Mouse (Mus musculus) heart, embryonic 12.5 days (tissue): ENCODE data around the gene Susd4. TPM values are rescaled to one million over a fixed set of nuclear protein-coding genes. Genes with fewer than 3 reads are reported as not detected.
A peak's percentile ranks its signal among the peaks of the same experiment; 100 is the strongest.

ENCODE experiments used
- ATAC-seq: fragments of 200-750 bp; cut with Nextera tagmentation; 2 replicates; pipeline ENCODE4 v1.8.0; 2017; ENCODE audit warnings: moderate TSS enrichment, moderate library complexity; ENCODE audit not compliant: insufficient number of reproducible peaks, low FRiP score
- H3K27ac ChIP-seq: fragments of 300-500 bp; sonication (generic); 2 replicates; pipeline ENCODE4 v1.5.1; 2016; ENCODE audit warnings: mild to moderate bottlenecking, moderate library complexity; ENCODE audit not compliant: poor library complexity, severe bottlenecking
- H3K27me3 ChIP-seq: fragments of 300-500 bp; sonication (generic); replicated peaks from 2 replicates; pipeline ENCODE4 v1.6.1; 2016; ENCODE audit warnings: mild to moderate bottlenecking, moderate library complexity
- H3K36me3 ChIP-seq: fragments of 300-500 bp; sonication (generic); 2 replicates; pipeline ENCODE4 v1.6.1; 2016; ENCODE audit warnings: mild to moderate bottlenecking, moderate library complexity
- H3K4me1 ChIP-seq: fragments of 300-500 bp; sonication (generic); replicated peaks from 2 replicates; pipeline ENCODE4 v1.6.1; 2016; ENCODE audit warnings: mild to moderate bottlenecking
- H3K4me2 ChIP-seq: fragments of 300-500 bp; sonication (generic); 2 replicates; pipeline ENCODE4 v1.6.1; 2016; ENCODE audit warnings: mild to moderate bottlenecking, moderate library complexity
- H3K4me3 ChIP-seq: fragments of 300-500 bp; sonication (generic); 2 replicates; pipeline ENCODE4 v1.5.1; 2016; ENCODE audit warnings: mild to moderate bottlenecking
- H3K9ac ChIP-seq: fragments of 300-500 bp; sonication (generic); 2 replicates; pipeline ENCODE4 v1.6.1; 2016; ENCODE audit warnings: mild to moderate bottlenecking, moderate library complexity
- H3K9me3 ChIP-seq: fragments of 300-500 bp; sonication (generic); replicated peaks from 2 replicates; pipeline ENCODE4 v1.6.1; 2016; ENCODE audit warnings: mild to moderate bottlenecking, moderate library complexity
- WGBS: fragments of 180-500 bp; shearing (Covaris S2); methylation state at CpG from one replicate; pipeline ENCODE4 v1.1.7; 2016; 5-methylcytosine and 5-hydroxymethylcytosine counted together
- polyA plus RNA-seq: library from polyadenylated mRNA; unstranded; fragments of >200 nt; fragmentation: Nextera tagmentation; extraction: Ambion mirVana; gene quantifications from 2 replicates; pipeline ENCODE4 v1.2.1, GENCODE M21; 2016

The Susd4 gene
- polyA plus RNA-seq, 1 experiment from 2014 or later = 4.7 TPM

GRCm38 (mm10) chr1:182787030-182787429, 23.4 kb downstream of the Susd4 start:
- no peak for ATAC-seq
- 50% methylated on average over 7 of the region's 7 CpGs for WGBS
- no peak overlapping the region for H3K4me2 ChIP-seq
- H3K27me3 ChIP-seq = no peaks in the 10 kb centered on the region
- peaks cover 23% of the 10 kb centered on the region for H3K4me1 ChIP-seq
- H3K36me3 ChIP-seq = no peaks in the 10 kb centered on the region
- no peak overlapping the region for H3K4me3 ChIP-seq
- H3K9ac ChIP-seq = no peak overlapping the region
- H3K9me3 ChIP-seq = no peaks in the 10 kb centered on the region
- no peak overlapping the region for H3K27ac ChIP-seq

GRCm38 (mm10) chr1:182788896-182789295, 25.2 kb downstream of the Susd4 start:
- Histone ChIP-seq H3K4me2 (no peak overlapping the region), H3K9ac (no peak overlapping the region), H3K36me3 (no peaks in the 10 kb centered on the region), H3K4me1 (peaks cover 39% of the 10 kb centered on the region), H3K27me3 (no peaks in the 10 kb centered on the region), H3K27ac (no peak overlapping the region), H3K4me3 (no peak overlapping the region), H3K9me3 (no peaks in the 10 kb centered on the region)
- ATAC-seq = no peak
- 35% methylated on average over 6 of the region's 6 CpGs for whole genome bisulfite sequencing

GRCm38 (mm10) chr1:182792521-182793071, 28.9 kb downstream of the Susd4 start:
- H3K9ac ChIP-seq = no peak overlapping the region
- 9% methylated on average over 16 of the region's 16 CpGs for WGBS
- H3K9me3 ChIP-seq = 0 out of 2 replicates have a peak, but pooled peaks cover 5% of the 10 kb centered on the region
- peaks cover 45% of the 10 kb centered on the region for H3K4me1 ChIP-seq
- ATAC-seq = peak; percentile 49
- no peaks in the 10 kb centered on the region for H3K27me3 ChIP-seq
- H3K4me2 ChIP-seq = peak overlapping the region; percentile 61
- peak overlapping the region; percentile 26 for H3K4me3 ChIP-seq
- no peaks in the 10 kb centered on the region for H3K36me3 ChIP-seq
- peak overlapping the region; percentile 79 for H3K27ac ChIP-seq

GRCm38 (mm10) chr1:182794221-182794620, 30.6 kb downstream of the Susd4 start:
- Histone ChIP-seq H3K36me3 (no peaks in the 10 kb centered on the region), H3K27ac (no peak overlapping the region), H3K9ac (no peak overlapping the region), H3K4me3 (no peak overlapping the region), H3K27me3 (no peaks in the 10 kb centered on the region), H3K9me3 (0 out of 2 replicates have a peak, but pooled peaks cover 5% of the 10 kb centered on the region), H3K4me2 (no peak overlapping the region), H3K4me1 (peaks cover 40% of the 10 kb centered on the region)
- WGBS = 67% methylated on average over 10 of the region's 10 CpGs
- ATAC-seq = no peak

DNA sequence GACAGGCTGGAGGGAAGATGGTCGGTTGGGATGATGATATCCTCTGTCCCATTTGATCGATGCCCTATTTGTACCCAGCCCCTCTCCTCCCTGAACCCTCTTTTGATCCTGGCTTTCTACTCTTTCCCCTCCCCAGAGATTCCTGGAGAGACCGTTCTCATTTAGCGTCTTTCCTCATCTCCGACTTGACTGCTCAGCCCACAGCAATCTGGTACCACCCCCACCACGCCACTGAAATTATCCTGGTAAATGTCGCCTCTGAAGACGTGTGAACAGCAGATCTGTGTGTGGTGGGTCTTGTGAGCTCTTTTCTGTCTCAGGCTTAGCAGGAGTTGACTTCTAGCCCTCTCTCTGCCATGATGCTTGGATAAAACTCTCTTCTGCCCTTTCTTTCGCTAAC, 31.0 kb downstream of the Susd4 start:
- H3K27me3 ChIP-seq = no peaks in the 10 kb centered on the region
- H3K4me1 ChIP-seq = peaks cover 36% of the 10 kb centered on the region
- H3K27ac ChIP-seq = no peak overlapping the region
- H3K4me2 ChIP-seq = no peak overlapping the region
- no peak overlapping the region for H3K9ac ChIP-seq
- 69% methylated on average over 9 of the region's 9 CpGs for WGBS
- ATAC-seq = no peak
- no peaks in the 10 kb centered on the region for H3K36me3 ChIP-seq
- no peak overlapping the region for H3K4me3 ChIP-seq
- 0 out of 2 replicates have a peak, but pooled peaks cover 5% of the 10 kb centered on the region for H3K9me3 ChIP-seq

GRCm38 (mm10) chr1:182797048-182797447, 33.4 kb downstream of the Susd4 start:
- H3K9ac ChIP-seq = peak overlapping the region; percentile 33; the same call in 1 of the 2 replicates
- ATAC-seq = no peak
- H3K27ac ChIP-seq = no peak overlapping the region
- H3K27me3 ChIP-seq = 0 out of 2 replicates have a peak, but pooled peaks cover 2% of the 10 kb centered on the region
- peaks cover 29% of the 10 kb centered on the region for H3K4me1 ChIP-seq
- H3K9me3 ChIP-seq = 0 out of 2 replicates have a peak, but pooled peaks cover 5% of the 10 kb centered on the region
- WGBS = 50% methylated on average over 14 of the region's 14 CpGs
- no peaks in the 10 kb centered on the region for H3K36me3 ChIP-seq
- H3K4me2 ChIP-seq = peak overlapping the region; percentile 43
- no peak overlapping the region for H3K4me3 ChIP-seq

- peaks cover 12% of the 10 kb centered on the region for H3K4me1 ChIP-seq
- H3K36me3 ChIP-seq = no peaks in the 10 kb centered on the region
- no peak overlapping the region for H3K9ac ChIP-seq
- ATAC-seq = no peak
- no peak overlapping the region for H3K4me3 ChIP-seq
- no peak overlapping the region for H3K27ac ChIP-seq
- no peaks in the 10 kb centered on the region for H3K9me3 ChIP-seq
- WGBS = 68% methylated on average over 2 of the region's 2 CpGs
- 0 out of 2 replicates have a peak, but pooled peaks cover 9% of the 10 kb centered on the region for H3K27me3 ChIP-seq
- no peak overlapping the region for H3K4me2 ChIP-seq
These were observed 37.9 kb downstream of the Susd4 start for GRCm38 (mm10) chr1:182801590-182801989.

DNA sequence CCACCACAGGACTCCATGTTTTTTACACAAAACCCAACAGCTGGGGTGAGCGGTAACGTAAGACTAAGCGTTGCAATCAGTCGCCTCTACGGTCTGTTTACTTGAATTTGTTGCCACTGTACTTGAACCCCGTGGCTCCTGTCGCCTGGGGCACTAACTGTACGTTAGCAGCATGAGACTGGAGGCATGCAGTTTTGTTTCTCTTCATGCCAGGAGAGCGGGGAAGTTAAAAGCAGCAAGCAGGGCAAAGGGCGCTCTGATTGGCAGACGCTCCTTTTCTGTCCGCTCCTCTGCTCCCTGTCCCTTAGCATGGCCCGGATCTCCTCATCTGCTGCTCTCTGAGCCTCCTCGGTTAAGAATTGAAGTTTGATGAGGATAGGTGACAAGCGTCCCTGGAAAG, 39.2 kb downstream of the Susd4 start:
- Histone ChIP-seq H3K4me1 (peaks cover 4% of the 10 kb centered on the region; the same call in 1 of the 2 replicates), H3K4me3 (no peak overlapping the region), H3K27me3 (0 out of 2 replicates have a peak, but pooled peaks cover 9% of the 10 kb centered on the region), H3K9me3 (no peaks in the 10 kb centered on the region), H3K36me3 (no peaks in the 10 kb centered on the region), H3K27ac (no peak overlapping the region), H3K4me2 (no peak overlapping the region), H3K9ac (no peak overlapping the region)
- WGBS = 75% methylated on average over 15 of the region's 15 CpGs
- no peak for ATAC-seq

DNA sequence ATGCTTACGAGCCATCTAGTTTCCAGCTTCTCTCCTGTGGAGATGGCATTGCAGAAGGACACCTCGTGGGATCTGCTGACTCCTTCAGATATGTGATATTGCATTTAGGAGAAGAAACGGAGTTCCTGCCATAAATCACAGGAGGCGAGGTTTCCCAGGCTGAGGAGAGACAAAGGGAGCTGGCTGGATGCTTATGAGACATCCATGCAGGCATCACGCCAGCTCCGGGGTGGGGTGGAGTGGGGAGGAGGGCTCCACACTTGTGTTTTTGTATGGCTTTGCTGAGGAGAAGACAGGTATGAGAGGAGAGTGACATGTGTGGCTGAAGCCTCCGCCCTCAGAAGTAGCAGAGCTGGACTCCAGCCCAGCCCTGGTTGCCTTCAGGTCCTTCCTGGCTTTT, 50.3 kb downstream of the Susd4 start:
- H3K27ac ChIP-seq = no peak overlapping the region

DNA sequence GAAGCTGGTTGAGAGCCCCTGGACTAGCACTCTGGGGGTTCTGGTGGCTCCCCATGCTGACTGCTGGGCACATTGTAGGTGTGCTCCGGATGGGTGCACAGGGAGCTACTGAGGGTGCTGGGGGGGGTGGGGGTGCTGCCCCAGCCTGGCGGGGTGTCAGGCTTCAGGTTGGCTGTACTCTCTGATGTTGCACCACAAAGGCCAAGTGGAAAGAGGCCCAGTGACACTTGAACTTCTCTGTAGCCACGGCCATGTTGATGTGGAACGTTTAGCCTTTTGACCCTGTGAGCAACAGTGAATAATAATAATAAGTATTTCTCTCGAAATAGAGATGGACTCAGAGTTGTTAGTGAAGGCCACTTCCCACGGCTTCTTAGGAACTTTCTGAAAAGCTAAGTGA, 50.9 kb downstream of the Susd4 start:
- 79% methylated on average over 6 of the region's 6 CpGs for WGBS
- Histone ChIP-seq H3K4me3 (no peak overlapping the region), H3K4me1 (peaks cover 43% of the 10 kb centered on the region), H3K9ac (no peak overlapping the region), H3K36me3 (no peaks in the 10 kb centered on the region), H3K27me3 (no peaks in the 10 kb centered on the region), H3K4me2 (no peak overlapping the region), H3K27ac (no peak overlapping the region), H3K9me3 (peaks cover 6% of the 10 kb centered on the region; the same call in 1 of the 2 replicates)
- no peak for ATAC-seq

More for the DNA sequence above, 50.3 kb downstream of the Susd4 start:
- H3K27me3 ChIP-seq = no peaks in the 10 kb centered on the region
- no peak overlapping the region for H3K4me3 ChIP-seq
- H3K9ac ChIP-seq = no peak overlapping the region
- H3K9me3 ChIP-seq = peaks cover 6% of the 10 kb centered on the region; the same call in 1 of the 2 replicates
- WGBS = 65% methylated on average over 7 of the region's 7 CpGs
- H3K4me1 ChIP-seq = peaks cover 37% of the 10 kb centered on the region
- H3K36me3 ChIP-seq = no peaks in the 10 kb centered on the region
- no peak overlapping the region for H3K4me2 ChIP-seq
- ATAC-seq = no peak

- Histone ChIP-seq H3K4me3 (no peak overlapping the region), H3K4me1 (peaks cover 43% of the 10 kb centered on the region), H3K27ac (peak overlapping the region; percentile 33; the same call in 1 of the 2 replicates), H3K36me3 (no peaks in the 10 kb centered on the region), H3K27me3 (no peaks in the 10 kb centered on the region), H3K9ac (no peak overlapping the region), H3K9me3 (peaks cover 6% of the 10 kb centered on the region; the same call in 1 of the 2 replicates), H3K4me2 (0 out of 2 replicates have a peak overlapping the region, but pooled peaks have one; percentile 16)
- WGBS = 36% methylated on average over 5 of the region's 5 CpGs
- ATAC-seq = no peak
These were observed 53.4 kb downstream of the Susd4 start for GRCm38 (mm10) chr1:182817106-182817505.
